Mouse (Mus musculus): ENCODE measurements at regions not wholly inside any gene's neighbourhood (a gene's known extent, or its start where the extent isn't known, plus 50 kb on each side); places are given as distances from the start of the nearest gene placed in this dataset.
A peak's percentile ranks its signal among the peaks of the same experiment; 100 is the strongest.

- no peak for TF ChIP-seq POLR2A (IDR thresholded peaks at IDR 0.05; ENCODE audit: insufficient read depth, low read depth, low read length)
- TF ChIP-seq CTCF (IDR thresholded peaks at IDR 0.05) = peak; percentile 60
- 0 out of 2 replicates have a peak, but pooled peaks have one; percentile 10 for TF ChIP-seq EP300 (IDR thresholded peaks at IDR 0.05; ENCODE audit: insufficient read depth, low read depth, low read length)
Measured at GRCm38 (mm10) chr1:7396867-7397806, 2589.4 kb downstream of the Gm37988 start.

All from heart, adult 2 months (tissue).